Mouse (Mus musculus) midbrain, embryonic 10.5 days (tissue): Measurements from ENCODE around the gene Nlrp4e. TPM values are rescaled to one million over a fixed set of nuclear protein-coding genes. Genes with fewer than 3 reads are reported as not detected.
"Not testable (repeated sequence)": the region's sequence is repeated elsewhere in the genome, so short reads cannot be mapped to it uniquely, and the experiment has no call there.

Source experiments
- DNase-seq: peaks from one replicate; pipeline ENCODE4 v3.0.0-alpha.2; 2017; ENCODE audit warnings: low spot score
- H3K27ac ChIP-seq: fragments of 300-500 bp; sonication (generic); replicated peaks from 2 replicates; pipeline ENCODE4 v1.5.1; 2016; ENCODE audit warnings: mild to moderate bottlenecking
- H3K27me3 ChIP-seq: fragments of 300-500 bp; sonication (generic); 2 replicates; pipeline ENCODE4 v1.6.1; 2016; ENCODE audit warnings: low read depth, mild to moderate bottlenecking; ENCODE audit not compliant: poor library complexity, severe bottlenecking
- H3K36me3 ChIP-seq: fragments of 300-500 bp; sonication (generic); 2 replicates; pipeline ENCODE4 v1.6.1; 2016; ENCODE audit warnings: mild to moderate bottlenecking, moderate library complexity
- H3K4me1 ChIP-seq: fragments of 300-500 bp; sonication (generic); 2 replicates; pipeline ENCODE4 v1.6.1; 2016
- H3K4me3 ChIP-seq: fragments of 300-500 bp; sonication (generic); 2 replicates; pipeline ENCODE4 v1.5.1; 2016; ENCODE audit warnings: mild to moderate bottlenecking, moderate library complexity
- H3K9me3 ChIP-seq: fragments of 300-500 bp; sonication (generic); replicated peaks from 2 replicates; pipeline ENCODE4 v1.6.1; 2016; ENCODE audit warnings: mild to moderate bottlenecking
- WGBS: fragments of 180-500 bp; shearing (Covaris S2); methylation state at CpG from one replicate; pipeline ENCODE4 v1.1.7; 2016; 5-methylcytosine and 5-hydroxymethylcytosine counted together
- microRNA-seq: library from miRNA; unstranded; fragments of <30 nt; microRNA quantifications from one replicate; pipeline ENCODE4, GENCODE M21; 2017
- polyA plus RNA-seq: library from polyadenylated mRNA; unstranded; fragments of >200 nt; fragmentation: Nextera tagmentation; extraction: Ambion mirVana; gene quantifications from 2 replicates; pipeline ENCODE4 v1.2.1, GENCODE M21; 2016

Nlrp4e gene
- polyA plus RNA-seq = not detected in 2 replicates

DNA sequence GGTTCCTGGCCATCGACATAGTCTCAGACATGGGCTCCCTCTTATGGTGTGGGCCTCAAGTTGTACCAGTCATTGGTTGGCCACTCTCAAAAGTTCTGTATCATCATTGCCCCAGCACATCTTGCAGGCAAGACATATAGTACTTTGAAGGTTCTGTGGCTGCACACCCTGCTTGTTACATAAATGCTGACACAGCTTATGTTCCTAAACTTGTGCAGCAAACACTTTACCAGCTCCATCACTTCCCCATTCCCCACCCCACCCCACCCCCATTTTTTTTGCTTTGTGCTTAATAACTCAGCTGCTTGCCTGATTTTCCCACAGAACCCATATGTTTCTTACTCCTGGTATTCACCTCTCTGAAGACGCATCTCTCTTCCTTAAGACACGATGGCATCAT, at the start of gene Nlrp4e:
Nlrp4e (plus strand) TSS at position 301 of the 400 bp plus-strand sequence.
- H3K4me1 ChIP-seq, H3K27me3 ChIP-seq, DNase-seq, H3K4me3 ChIP-seq, H3K27ac ChIP-seq, H3K36me3 ChIP-seq: not testable (repeated sequence)
- peaks cover 47% of the 10 kb centered on the region for H3K9me3 ChIP-seq
- 96% methylated on average over 3 of the region's 3 CpGs for WGBS

GRCm38 (mm10) chr7:23251582-23251981, 49.4 kb upstream of the Nlrp4e start, which contains the start of gene Vmn1r166:
Gene Vmn1r166, minus strand, starts transcription at chr7:23251682.
- not testable (repeated sequence) for H3K4me1 ChIP-seq, H3K4me3 ChIP-seq, DNase-seq, H3K27ac ChIP-seq, H3K9me3 ChIP-seq, H3K36me3 ChIP-seq, H3K27me3 ChIP-seq
- WGBS = no CpG with 5 or more reads among the region's 2 CpGs

DNA sequence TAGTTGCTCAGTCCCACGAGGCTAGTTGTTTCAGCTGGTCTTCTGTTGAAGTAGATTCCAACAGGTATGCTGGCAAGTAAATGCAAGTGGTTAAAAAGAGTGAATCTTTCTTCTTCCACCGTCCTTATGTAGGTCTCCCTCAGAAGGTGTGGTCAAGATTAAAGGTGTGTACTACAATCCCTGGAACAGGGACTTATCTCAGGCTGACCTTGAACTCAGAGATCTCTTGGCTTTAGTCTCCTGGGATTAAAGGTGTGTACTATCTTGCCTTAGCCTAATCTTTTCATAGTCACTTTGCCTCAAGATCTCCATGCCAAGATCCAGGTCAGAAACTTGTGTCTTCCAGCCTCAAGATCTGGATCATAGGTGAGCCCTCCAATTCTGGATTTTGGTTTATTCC, 22.2 kb upstream of the Nlrp4e start, which contains the start of gene Gm6902:
Gm6902 (minus strand) TSS at position 101 of the 400 bp plus-strand sequence.
- no CpG with 5 or more reads among the region's 2 CpGs for WGBS
- DNase-seq, H3K4me3 ChIP-seq, H3K27me3 ChIP-seq, H3K36me3 ChIP-seq, H3K4me1 ChIP-seq, H3K27ac ChIP-seq, H3K9me3 ChIP-seq: not testable (repeated sequence)

DNA sequence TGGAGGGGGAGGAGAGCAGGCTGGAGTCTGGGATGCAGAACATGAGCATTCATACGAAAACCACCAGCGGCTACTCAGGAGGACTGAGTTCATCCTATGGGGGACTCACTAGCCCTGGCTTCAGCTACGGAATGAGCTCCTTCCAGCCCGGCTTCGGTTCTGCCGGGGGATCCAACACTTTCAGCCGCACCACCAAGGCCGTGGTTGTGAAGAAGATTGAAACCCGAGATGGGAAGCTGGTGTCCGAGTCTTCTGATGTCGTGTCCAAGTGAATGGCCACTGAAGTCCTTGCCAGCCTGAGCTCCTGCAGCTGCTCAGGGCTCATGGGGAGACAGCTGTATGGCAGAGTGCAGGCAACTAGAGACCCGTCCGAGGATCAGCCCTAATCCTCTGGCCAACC, 57.3 kb downstream of the Nlrp4e start:
- not testable (repeated sequence) for H3K27me3 ChIP-seq, H3K36me3 ChIP-seq, H3K4me3 ChIP-seq, H3K4me1 ChIP-seq, DNase-seq, H3K27ac ChIP-seq
- WGBS = 90% methylated on average over 13 of the region's 13 CpGs
- peaks cover 84% of the 10 kb centered on the region for H3K9me3 ChIP-seq

GRCm38 (mm10) chr7:23385589-23385988, 84.6 kb downstream of the Nlrp4e start, which contains the start of gene Nlrp5:
Gene Nlrp5, plus strand, starts transcription at chr7:23385889.
- WGBS = 74% methylated on average over 10 of the region's 10 CpGs
- H3K4me1 ChIP-seq = no peaks in the 10 kb centered on the region
- H3K27me3 ChIP-seq = no peaks in the 10 kb centered on the region
- peaks cover 72% of the 10 kb centered on the region for H3K9me3 ChIP-seq
- no peak for DNase-seq
- H3K36me3 ChIP-seq = no peaks in the 10 kb centered on the region
- no peak within 1 kb of the TSS for H3K27ac ChIP-seq
- no peak within 1 kb of the TSS for H3K4me3 ChIP-seq

Small RNA genes within 50 kb of the gene (microRNA-seq; reads per million reads assigned to microRNA genes)
- not detected for gene Gm25196

Other genes with a start within 250 kb of the Nlrp4e start
- not detected in 2 replicates for gene Vmn1r163, start 245.7 kb upstream of the Nlrp4e start, polyA plus RNA-seq
- not detected in 2 replicates for gene Gm8720, start 233.7 kb upstream of the Nlrp4e start, polyA plus RNA-seq
- gene Gm10662, start 156.7 kb upstream of the Nlrp4e start, polyA plus RNA-seq = not detected in 2 replicates
- gene Vmn1r165, start 83.9 kb upstream of the Nlrp4e start, polyA plus RNA-seq = not detected in 2 replicates
- gene Vmn1r166, start 49.5 kb upstream of the Nlrp4e start, polyA plus RNA-seq = not detected in 2 replicates
- gene Gm6902, start 22.3 kb upstream of the Nlrp4e start, polyA plus RNA-seq = not detected in 2 replicates
- not detected in 2 replicates for gene Nlrp5, start 84.7 kb downstream of the Nlrp4e start, polyA plus RNA-seq
- gene Vmn1r167, start 206.0 kb downstream of the Nlrp4e start, polyA plus RNA-seq = not detected in 2 replicates
- gene Vmn1r168, start 238.5 kb downstream of the Nlrp4e start, polyA plus RNA-seq = not detected in 2 replicates